Mouse (Mus musculus) embryonic facial prominence, embryonic 12.5 days (tissue): ENCODE measurements at regions not wholly inside any gene's neighbourhood (a gene's known extent, or its start where the extent isn't known, plus 50 kb on each side); places are given as distances from the start of the nearest gene placed in this dataset.

Experiments
- ATAC-seq: fragments of 200-750 bp; cut with Nextera tagmentation; 2 replicates; pipeline ENCODE4 v1.8.0; 2017; ENCODE audit not compliant: insufficient number of reproducible peaks, insufficient read depth, low FRiP score, low TSS enrichment
- H3K27ac ChIP-seq: fragments of 300-500 bp; sonication (generic); 2 replicates; pipeline ENCODE4 v1.5.1; 2016; ENCODE audit warnings: mild to moderate bottlenecking
- H3K27me3 ChIP-seq: fragments of 300-500 bp; sonication (generic); 2 replicates; pipeline ENCODE4 v1.6.1; 2016; ENCODE audit warnings: mild to moderate bottlenecking, moderate library complexity
- H3K36me3 ChIP-seq: fragments of 300-500 bp; sonication (generic); 2 replicates; pipeline ENCODE4 v1.6.1; 2016; ENCODE audit warnings: mild to moderate bottlenecking
- H3K4me1 ChIP-seq: fragments of 300-500 bp; sonication (generic); 2 replicates; pipeline ENCODE4 v1.6.1; 2016
- H3K4me2 ChIP-seq: fragments of 300-500 bp; sonication (generic); replicated peaks from 2 replicates; pipeline ENCODE4 v1.6.1; 2016; ENCODE audit warnings: mild to moderate bottlenecking, moderate library complexity
- H3K4me3 ChIP-seq: fragments of 300-500 bp; sonication (generic); 2 replicates; pipeline ENCODE4 v1.5.1; 2016; ENCODE audit warnings: mild to moderate bottlenecking
- H3K9ac ChIP-seq: fragments of 300-500 bp; sonication (generic); 2 replicates; pipeline ENCODE4 v1.6.1; 2016; ENCODE audit warnings: mild to moderate bottlenecking, moderate library complexity
- H3K9me3 ChIP-seq: fragments of 300-500 bp; sonication (generic); 2 replicates; pipeline ENCODE4 v1.6.1; 2016; ENCODE audit warnings: mild to moderate bottlenecking, moderate library complexity
- WGBS: fragments of 180-500 bp; shearing (Covaris S2); methylation state at CpG from one replicate; pipeline ENCODE4 v1.1.7; 2016; 5-methylcytosine and 5-hydroxymethylcytosine counted together

DNA sequence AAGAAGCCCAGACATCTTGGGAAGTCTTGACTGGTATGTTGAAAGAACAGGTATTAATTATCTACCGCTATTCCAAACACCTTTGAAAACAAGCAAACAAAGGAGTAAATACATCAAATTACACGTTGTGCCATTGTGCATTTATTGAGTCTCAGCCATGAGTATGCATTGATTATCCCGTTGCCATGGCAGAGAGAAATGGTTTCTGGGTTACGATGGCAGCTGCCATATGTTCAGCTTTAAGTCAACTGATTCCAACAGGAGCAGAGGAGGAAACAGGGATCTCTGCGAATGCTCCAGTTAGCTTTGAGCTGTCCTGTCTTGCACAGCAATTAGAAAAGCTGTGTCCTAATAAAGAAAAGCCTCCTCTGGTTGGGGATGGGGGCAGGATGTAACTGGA lies 475.4 kb downstream of the Tox3 start:
- Histone ChIP-seq H3K27ac (no peak overlapping the region), H3K4me2 (no peak overlapping the region), H3K9ac (no peak overlapping the region), H3K27me3 (no peaks in the 10 kb centered on the region), H3K36me3 (no peaks in the 10 kb centered on the region), H3K4me1 (no peaks in the 10 kb centered on the region), H3K4me3 (no peak overlapping the region), H3K9me3 (no peaks in the 10 kb centered on the region)
- no peak for ATAC-seq
- WGBS, result 70% methylated on average over 5 of the region's 5 CpGs

GRCm38 (mm10) chr8:89871966-89872365 lies 476.2 kb downstream of the Tox3 start:
- Histone ChIP-seq H3K9ac (no peak overlapping the region), H3K4me3 (no peak overlapping the region), H3K36me3 (no peaks in the 10 kb centered on the region), H3K4me1 (no peaks in the 10 kb centered on the region), H3K9me3 (no peaks in the 10 kb centered on the region), H3K27ac (no peak overlapping the region), H3K27me3 (no peaks in the 10 kb centered on the region), H3K4me2 (no peak overlapping the region)
- WGBS, result 73% methylated on average over 5 of the region's 5 CpGs
- no peak for ATAC-seq

GRCm38 (mm10) chr8:89859813-89860212 lies 488.3 kb downstream of the Tox3 start:
- Histone ChIP-seq H3K27me3 (no peaks in the 10 kb centered on the region), H3K27ac (no peak overlapping the region), H3K4me3 (no peak overlapping the region), H3K9ac (no peak overlapping the region), H3K36me3 (no peaks in the 10 kb centered on the region), H3K4me2 (no peak overlapping the region), H3K4me1 (no peaks in the 10 kb centered on the region), H3K9me3 (no peaks in the 10 kb centered on the region)
- 90% methylated on average over 3 of the region's 3 CpGs for WGBS
- ATAC-seq, result no peak

GRCm38 (mm10) chr8:89858706-89859385 lies 489.3 kb downstream of the Tox3 start:
- Histone ChIP-seq H3K27ac (no peak overlapping the region), H3K9me3 (no peaks in the 10 kb centered on the region), H3K4me2 (no peak overlapping the region), H3K9ac (no peak overlapping the region), H3K36me3 (no peaks in the 10 kb centered on the region), H3K27me3 (no peaks in the 10 kb centered on the region), H3K4me1 (no peaks in the 10 kb centered on the region), H3K4me3 (no peak overlapping the region)
- 83% methylated on average over 7 of the region's 7 CpGs for WGBS
- no peak for ATAC-seq

DNA sequence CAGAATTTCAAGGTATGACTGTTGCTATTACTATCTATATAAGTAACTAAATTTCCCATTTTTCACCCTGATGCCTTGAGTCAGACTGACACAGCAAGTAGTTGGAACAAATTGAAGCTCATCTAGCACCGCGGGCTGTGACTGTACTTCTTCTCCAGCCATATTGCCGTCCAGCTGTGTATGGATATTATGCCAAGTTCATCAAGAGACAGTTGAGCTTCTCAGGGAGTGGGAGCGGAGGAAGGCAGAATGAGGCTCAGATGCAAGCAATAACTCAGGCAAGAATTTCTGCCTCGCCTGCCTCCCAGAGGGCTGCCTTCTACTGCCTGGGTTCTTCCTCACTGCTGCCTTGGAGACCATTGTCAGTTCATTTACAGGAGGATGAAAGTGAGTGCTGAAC lies 492.6 kb downstream of the Tox3 start:
- 90% methylated on average over 5 of the region's 5 CpGs for WGBS
- H3K27me3 ChIP-seq, result no peaks in the 10 kb centered on the region
- no peak overlapping the region for H3K9ac ChIP-seq
- H3K4me1 ChIP-seq, result no peaks in the 10 kb centered on the region
- H3K36me3 ChIP-seq, result no peaks in the 10 kb centered on the region
- ATAC-seq, result no peak
- no peaks in the 10 kb centered on the region for H3K9me3 ChIP-seq
- H3K4me3 ChIP-seq, result no peak overlapping the region
- no peak overlapping the region for H3K27ac ChIP-seq
- no peak overlapping the region for H3K4me2 ChIP-seq

DNA sequence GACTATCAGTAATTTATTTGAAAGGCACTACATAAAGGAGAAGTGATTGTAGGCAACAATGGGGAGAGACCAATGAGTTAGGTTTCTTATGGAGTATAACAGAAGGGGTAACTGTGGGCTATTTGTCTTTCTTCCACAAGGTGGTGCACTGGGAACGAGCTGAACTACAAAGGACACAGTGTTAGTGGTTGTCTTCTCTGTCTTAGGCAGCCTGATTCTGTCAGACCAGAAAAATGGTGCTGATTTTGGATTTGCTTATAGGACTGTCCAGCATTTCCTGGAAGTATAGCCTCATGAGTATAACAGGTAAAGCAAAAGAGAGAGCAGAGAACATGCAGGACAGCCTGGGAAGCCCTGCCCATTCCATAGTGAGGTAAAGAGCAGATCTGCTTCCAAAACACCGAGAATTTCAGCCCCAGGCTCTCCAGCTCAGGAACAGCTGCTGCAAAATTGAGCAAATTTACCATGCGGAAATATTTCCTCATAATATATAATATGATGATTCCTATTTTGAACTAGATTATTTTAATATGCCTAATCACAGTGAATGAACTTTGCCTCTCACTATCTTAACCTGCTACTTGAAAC lies 497.8 kb downstream of the Tox3 start:
- Histone ChIP-seq H3K27ac (no peak overlapping the region), H3K4me2 (no peak overlapping the region), H3K27me3 (no peaks in the 10 kb centered on the region), H3K4me1 (no peaks in the 10 kb centered on the region), H3K9me3 (no peaks in the 10 kb centered on the region), H3K4me3 (no peak overlapping the region), H3K36me3 (no peaks in the 10 kb centered on the region), H3K9ac (no peak overlapping the region)
- ATAC-seq, result no peak
- 43% methylated on average over 3 of the region's 3 CpGs for WGBS

DNA sequence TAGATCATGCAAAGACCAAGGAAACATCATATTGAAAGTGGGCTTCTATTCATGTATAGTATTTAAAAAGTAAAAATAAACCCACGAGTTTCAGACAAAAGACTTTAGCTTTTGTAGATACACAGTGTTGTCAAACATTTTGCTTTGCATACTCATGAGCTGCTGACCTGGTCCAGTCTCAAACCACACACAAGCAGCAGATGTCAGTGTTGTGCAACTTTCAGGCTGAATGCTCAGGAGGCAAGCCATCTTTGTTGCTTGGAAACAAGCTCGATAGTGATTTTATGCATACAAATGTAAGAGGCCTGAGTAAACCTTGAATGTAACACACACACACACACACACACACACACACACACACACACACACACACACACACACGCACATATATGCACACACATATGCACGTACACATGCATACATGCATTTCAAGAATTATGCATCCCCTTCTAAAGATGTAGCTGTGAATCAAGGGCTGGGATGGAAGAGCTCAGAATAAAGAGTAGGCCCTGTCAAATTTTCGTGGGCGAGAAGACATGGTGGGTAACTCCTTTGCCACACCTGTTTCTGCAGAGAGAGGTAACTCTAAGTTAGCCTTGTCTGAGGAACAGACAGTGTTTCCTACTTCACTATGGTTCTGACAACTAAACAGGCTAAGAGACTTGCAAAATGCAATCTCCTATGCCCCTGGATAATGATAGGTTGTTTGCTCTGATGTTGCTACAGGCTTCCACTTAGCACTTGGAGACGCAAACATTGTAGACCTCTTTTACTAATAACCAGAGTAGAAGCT lies 498.5 kb downstream of the Tox3 start:
- H3K4me1 ChIP-seq, result no peaks in the 10 kb centered on the region
- H3K27ac ChIP-seq, result no peak overlapping the region
- no peak overlapping the region for H3K9ac ChIP-seq
- no peaks in the 10 kb centered on the region for H3K36me3 ChIP-seq
- H3K9me3 ChIP-seq, result no peaks in the 10 kb centered on the region
- no peak overlapping the region for H3K4me2 ChIP-seq
- H3K4me3 ChIP-seq, result no peak overlapping the region
- ATAC-seq, result no peak
- WGBS, result 69% methylated on average over 7 of the region's 7 CpGs
- H3K27me3 ChIP-seq, result no peaks in the 10 kb centered on the region

- no peak for ATAC-seq
- WGBS, result 60% methylated on average over 5 of the region's 5 CpGs
- H3K36me3 ChIP-seq, result no peaks in the 10 kb centered on the region
Measured at GRCm38 (mm10) chr8:89838494-89838893, 509.6 kb downstream of the Tox3 start.

GRCm38 (mm10) chr8:89833715-89834114 lies 514.4 kb downstream of the Tox3 start:
- H3K4me3 ChIP-seq, result no peak overlapping the region
- ATAC-seq, result no peak
- H3K4me1 ChIP-seq, result no peaks in the 10 kb centered on the region
- 67% methylated on average over 4 of the region's 4 CpGs for WGBS
- H3K36me3 ChIP-seq, result no peaks in the 10 kb centered on the region
- H3K9ac ChIP-seq, result no peak overlapping the region
- no peak overlapping the region for H3K4me2 ChIP-seq
- no peak overlapping the region for H3K27ac ChIP-seq
- H3K9me3 ChIP-seq, result no peaks in the 10 kb centered on the region
- H3K27me3 ChIP-seq, result no peaks in the 10 kb centered on the region

More at GRCm38 (mm10) chr8:89838494-89838893, 509.6 kb downstream of the Tox3 start:
- Histone ChIP-seq H3K9ac (no peak overlapping the region), H3K4me1 (no peaks in the 10 kb centered on the region), H3K9me3 (no peaks in the 10 kb centered on the region), H3K27ac (no peak overlapping the region), H3K27me3 (no peaks in the 10 kb centered on the region), H3K4me2 (no peak overlapping the region), H3K4me3 (no peak overlapping the region)

DNA sequence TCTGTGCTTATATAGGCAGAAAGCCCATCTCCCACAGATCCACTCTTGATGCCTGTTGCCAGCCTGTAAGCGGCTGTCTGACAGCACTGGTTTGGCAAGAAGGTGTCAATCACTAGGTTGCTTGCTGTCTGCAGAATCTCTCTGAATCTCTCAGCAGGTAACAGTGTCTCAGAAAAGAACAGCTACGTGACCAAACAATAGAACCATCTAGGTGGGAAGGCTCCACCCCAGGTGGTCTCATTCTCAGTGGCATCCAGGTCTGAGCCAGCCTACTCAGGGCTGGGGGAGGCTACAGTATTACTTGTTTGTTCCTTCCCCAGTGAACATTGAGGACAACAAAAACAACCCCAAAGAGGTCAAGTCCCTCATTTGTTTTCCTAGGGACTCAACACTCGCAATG lies 523.6 kb downstream of the Tox3 start:
- no peaks in the 10 kb centered on the region for H3K27me3 ChIP-seq
- no peak overlapping the region for H3K9ac ChIP-seq
- WGBS, result 46% methylated on average over 3 of the region's 3 CpGs
- H3K27ac ChIP-seq, result no peak overlapping the region
- no peaks in the 10 kb centered on the region for H3K36me3 ChIP-seq
- no peak overlapping the region for H3K4me3 ChIP-seq
- H3K9me3 ChIP-seq, result no peaks in the 10 kb centered on the region
- no peak for ATAC-seq
- H3K4me2 ChIP-seq, result no peak overlapping the region
- H3K4me1 ChIP-seq, result no peaks in the 10 kb centered on the region

DNA sequence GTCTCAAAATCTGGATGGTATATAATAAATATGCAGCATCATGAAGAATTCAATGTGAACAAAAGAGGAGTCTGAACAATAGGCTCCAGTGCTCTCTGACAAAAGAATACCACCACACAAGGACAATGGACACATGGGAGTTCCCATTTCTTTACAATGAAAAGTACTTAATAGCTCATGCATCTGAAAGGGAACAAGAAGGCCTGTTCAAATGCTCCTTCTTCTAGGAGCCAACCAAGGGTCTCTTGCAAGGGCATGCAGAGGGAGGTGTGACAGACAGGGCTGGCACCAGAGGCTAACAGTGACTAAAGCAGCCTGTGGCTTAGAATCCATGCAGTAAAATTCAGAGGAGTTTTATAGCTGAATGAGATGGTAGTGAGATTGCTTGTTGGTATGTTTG lies 524.5 kb downstream of the Tox3 start:
- Histone ChIP-seq H3K4me1 (no peaks in the 10 kb centered on the region), H3K27me3 (no peaks in the 10 kb centered on the region), H3K4me2 (no peak overlapping the region), H3K9me3 (no peaks in the 10 kb centered on the region), H3K36me3 (no peaks in the 10 kb centered on the region), H3K4me3 (no peak overlapping the region), H3K27ac (no peak overlapping the region), H3K9ac (no peak overlapping the region)
- ATAC-seq, result no peak

DNA sequence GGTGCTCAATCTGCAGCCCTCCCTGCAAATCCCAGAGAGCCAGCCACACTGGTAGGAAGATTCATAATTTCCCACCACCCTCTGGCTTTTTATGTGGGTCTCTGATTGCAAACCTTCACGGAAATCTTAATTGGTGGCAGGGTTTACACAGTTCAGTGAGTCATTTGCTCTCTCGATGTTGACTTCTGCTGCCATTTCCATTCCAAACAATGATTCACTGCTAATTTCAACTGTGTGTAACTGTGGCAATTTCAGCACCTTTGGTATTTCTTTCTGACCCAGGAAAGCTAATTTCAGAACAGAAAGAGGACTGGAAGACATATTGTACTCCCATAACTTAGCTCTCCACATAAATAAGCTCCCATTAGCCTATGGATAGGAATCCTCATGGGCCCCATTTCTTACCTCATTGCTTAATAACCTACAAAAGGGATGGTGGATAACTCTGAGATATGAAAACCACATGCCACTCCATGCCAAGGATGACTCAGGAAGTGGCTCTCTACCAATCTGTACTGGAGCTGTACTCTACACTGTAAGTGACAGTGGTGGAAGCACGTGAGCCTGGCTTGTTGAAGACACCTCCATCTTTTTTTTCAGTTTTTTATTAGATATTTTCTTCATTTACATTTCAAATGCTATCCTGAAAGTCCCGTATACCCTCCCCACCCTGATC lies 536.0 kb downstream of the Tox3 start:
- no peak overlapping the region for H3K4me3 ChIP-seq
- no peaks in the 10 kb centered on the region for H3K9me3 ChIP-seq
- no peak overlapping the region for H3K9ac ChIP-seq
- H3K27me3 ChIP-seq, result no peaks in the 10 kb centered on the region
- no peak overlapping the region for H3K4me2 ChIP-seq
- ATAC-seq, result no peak
- H3K4me1 ChIP-seq, result no peaks in the 10 kb centered on the region
- H3K36me3 ChIP-seq, result no peaks in the 10 kb centered on the region
- WGBS, result 76% methylated on average over 4 of the region's 4 CpGs
- H3K27ac ChIP-seq, result no peak overlapping the region
